Mouse (Mus musculus) forebrain, embryonic 12.5 days (tissue): ENCODE data around the gene Prr29. TPM values are rescaled to one million over a fixed set of nuclear protein-coding genes. Genes with fewer than 3 reads are reported as not detected.

Source experiments
- ATAC-seq: fragments of 200-750 bp; cut with Nextera tagmentation; 2 replicates; pipeline ENCODE4 v1.8.0; 2017; ENCODE audit warnings: moderate TSS enrichment; ENCODE audit not compliant: low FRiP score
- H3K27ac ChIP-seq: fragments of 300-500 bp; sonication (generic); 2 replicates; pipeline ENCODE4 v1.5.1; 2016; ENCODE audit warnings: mild to moderate bottlenecking
- H3K27me3 ChIP-seq: fragments of 300-500 bp; sonication (generic); 2 replicates; pipeline ENCODE4 v1.6.1; 2016; ENCODE audit warnings: mild to moderate bottlenecking
- H3K36me3 ChIP-seq: fragments of 300-500 bp; sonication (generic); replicated peaks from 2 replicates; pipeline ENCODE4 v1.6.1; 2016; ENCODE audit warnings: mild to moderate bottlenecking
- H3K4me1 ChIP-seq: fragments of 300-500 bp; sonication (generic); 2 replicates; pipeline ENCODE4 v1.6.1; 2016
- H3K4me2 ChIP-seq: fragments of 300-500 bp; sonication (generic); 2 replicates; pipeline ENCODE4 v1.6.1; 2016; ENCODE audit warnings: mild to moderate bottlenecking, moderate library complexity
- H3K4me3 ChIP-seq: fragments of 300-500 bp; sonication (generic); replicated peaks from 2 replicates; pipeline ENCODE4 v1.5.1; 2016; ENCODE audit warnings: mild to moderate bottlenecking
- H3K9ac ChIP-seq: fragments of 300-500 bp; sonication (generic); 2 replicates; pipeline ENCODE4 v1.6.1; 2016; ENCODE audit warnings: mild to moderate bottlenecking
- H3K9me3 ChIP-seq: fragments of 300-500 bp; sonication (generic); 2 replicates; pipeline ENCODE4 v1.6.1; 2016
- WGBS: fragments of 180-500 bp; shearing (Covaris S2); methylation state at CpG from one replicate; pipeline ENCODE4 v1.1.7; 2016; 5-methylcytosine and 5-hydroxymethylcytosine counted together
- polyA plus RNA-seq: library from polyadenylated mRNA; unstranded; fragments of >200 nt; fragmentation: Nextera tagmentation; extraction: Ambion mirVana; gene quantifications from 2 replicates; pipeline ENCODE4 v1.2.1, GENCODE M21; 2016

Prr29 gene
- polyA plus RNA-seq, 1 experiment from 2014 or later: not detected

DNA sequence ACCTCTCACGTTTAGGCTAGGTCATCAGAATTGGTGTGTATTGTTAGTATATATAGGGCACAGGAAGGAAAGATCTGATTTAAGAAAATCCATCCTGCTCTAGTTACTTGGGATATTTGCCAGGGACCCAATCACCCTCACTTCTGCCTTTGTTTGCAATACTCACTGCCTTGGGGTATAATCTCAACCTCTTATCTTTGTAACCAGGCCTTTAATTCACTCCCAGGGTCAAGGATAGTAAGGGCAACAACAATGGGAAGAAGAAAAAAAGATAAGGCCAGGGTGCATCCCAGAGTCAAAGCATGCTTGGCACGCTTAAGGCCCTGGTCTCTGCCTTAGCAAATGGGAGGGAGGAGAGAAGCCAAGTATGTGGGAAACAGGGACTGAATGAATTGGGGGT lies 52.6 kb downstream of the Prr29 start:
- ATAC-seq: no peak
- Histone ChIP-seq H3K4me1 (no peaks in the 10 kb centered on the region), H3K9ac (no peak overlapping the region), H3K4me2 (no peak overlapping the region), H3K36me3 (peaks cover 12% of the 10 kb centered on the region; the same call in 1 of the 2 replicates), H3K27me3 (no peaks in the 10 kb centered on the region), H3K4me3 (no peak overlapping the region), H3K9me3 (no peaks in the 10 kb centered on the region), H3K27ac (no peak overlapping the region)
- WGBS: 86% methylated on average over 2 of the region's 2 CpGs

GRCm38 (mm10) chr11:106418622-106419196 lies 53.4 kb downstream of the Prr29 start:
- peak; percentile 60 for ATAC-seq
- no peaks in the 10 kb centered on the region for H3K9me3 ChIP-seq
- H3K4me3 ChIP-seq: no peak overlapping the region
- H3K27me3 ChIP-seq: no peaks in the 10 kb centered on the region
- no peak overlapping the region for H3K27ac ChIP-seq
- WGBS: 48% methylated on average over 4 of the region's 4 CpGs
- H3K36me3 ChIP-seq: peaks cover 12% of the 10 kb centered on the region; the same call in 1 of the 2 replicates
- H3K4me2 ChIP-seq: no peak overlapping the region
- H3K4me1 ChIP-seq: no peaks in the 10 kb centered on the region
- no peak overlapping the region for H3K9ac ChIP-seq

GRCm38 (mm10) chr11:106419262-106420102 lies 54.2 kb downstream of the Prr29 start:
- WGBS: 87% methylated on average over 9 of the region's 9 CpGs
- Histone ChIP-seq H3K36me3 (0 out of 2 replicates have a peak, but pooled peaks cover 7% of the 10 kb centered on the region), H3K27ac (no peak overlapping the region), H3K4me1 (no peaks in the 10 kb centered on the region), H3K27me3 (no peaks in the 10 kb centered on the region), H3K4me3 (no peak overlapping the region), H3K9me3 (no peaks in the 10 kb centered on the region), H3K4me2 (no peak overlapping the region), H3K9ac (no peak overlapping the region)
- no peak for ATAC-seq

DNA sequence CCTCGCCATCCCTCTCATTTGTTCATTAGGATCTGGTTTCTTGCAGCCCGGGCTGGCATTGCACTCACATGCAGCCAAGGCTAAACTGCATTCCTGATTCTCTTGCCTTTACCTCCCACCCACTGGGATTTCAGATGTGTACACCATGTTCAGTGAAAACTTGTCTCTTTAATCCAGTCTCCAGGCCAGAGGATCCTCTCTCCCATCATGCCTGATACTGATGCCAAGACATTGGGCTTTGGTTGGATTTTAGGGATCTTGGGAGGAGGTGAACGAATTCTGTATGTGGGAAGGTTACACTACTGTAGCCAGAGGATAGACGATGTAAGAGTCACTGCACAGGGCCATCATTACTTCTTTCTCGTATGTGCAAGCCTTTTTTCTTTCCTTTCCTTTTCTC lies 59.9 kb downstream of the Prr29 start:
- ATAC-seq: no peak
- WGBS: 86% methylated on average over 5 of the region's 5 CpGs
- no peaks in the 10 kb centered on the region for H3K9me3 ChIP-seq
- H3K27ac ChIP-seq: no peak overlapping the region
- H3K4me2 ChIP-seq: no peak overlapping the region
- H3K36me3 ChIP-seq: 0 out of 2 replicates have a peak, but pooled peaks cover 7% of the 10 kb centered on the region
- H3K27me3 ChIP-seq: no peaks in the 10 kb centered on the region
- H3K4me1 ChIP-seq: no peaks in the 10 kb centered on the region
- no peak overlapping the region for H3K9ac ChIP-seq
- H3K4me3 ChIP-seq: no peak overlapping the region

GRCm38 (mm10) chr11:106426447-106426846 lies 61.2 kb downstream of the Prr29 start:
- Histone ChIP-seq H3K27me3 (no peaks in the 10 kb centered on the region), H3K4me2 (no peak overlapping the region), H3K4me3 (no peak overlapping the region), H3K27ac (no peak overlapping the region), H3K9me3 (no peaks in the 10 kb centered on the region), H3K4me1 (no peaks in the 10 kb centered on the region), H3K36me3 (0 out of 2 replicates have a peak, but pooled peaks cover 7% of the 10 kb centered on the region), H3K9ac (no peak overlapping the region)
- no peak for ATAC-seq
- 91% methylated on average over 4 of the region's 4 CpGs for WGBS

Other genes with a start within 250 kb of the Prr29 start
- gene Gm10840, start 204.6 kb upstream of the Prr29 start, polyA plus RNA-seq: not detected in 2 replicates
- 289 and 300 TPM in 2 replicates for gene Limd2, start 204.6 kb upstream of the Prr29 start, polyA plus RNA-seq
- gene Strada, start 163.3 kb upstream of the Prr29 start, polyA plus RNA-seq: 35.2 and 36.1 TPM in 2 replicates
- 91.9 and 92.1 TPM in 2 replicates for gene Ccdc47, start 149.1 kb upstream of the Prr29 start, polyA plus RNA-seq
- gene Ddx42, start 148.5 kb upstream of the Prr29 start, polyA plus RNA-seq: 122 and 129 TPM in 2 replicates
- 63.0 and 69.1 TPM in 2 replicates for gene Ftsj3, start 109.4 kb upstream of the Prr29 start, polyA plus RNA-seq
- 334 and 335 TPM in 2 replicates for gene Psmc5, start 109.3 kb upstream of the Prr29 start, polyA plus RNA-seq
- 26.1 and 26.5 TPM in 2 replicates for gene Smarcd2, start 92.5 kb upstream of the Prr29 start, polyA plus RNA-seq
- gene Tcam1, start 88.8 kb upstream of the Prr29 start, polyA plus RNA-seq: 0.33 and 0.34 TPM in 2 replicates
- not detected in 2 replicates for gene Gh, start 63.6 kb upstream of the Prr29 start, polyA plus RNA-seq
- gene Cd79b, start 50.7 kb upstream of the Prr29 start, polyA plus RNA-seq: 0.74 and 0.88 TPM in 2 replicates
- 0.03 TPM in 1 of 2 replicates, not detected in the other for gene Scn4a, start 12.2 kb upstream of the Prr29 start, polyA plus RNA-seq
- 8.1 and 9.8 TPM in 2 replicates for gene Icam2, start 22.6 kb downstream of the Prr29 start, polyA plus RNA-seq
- gene Ern1, start 122.4 kb downstream of the Prr29 start, polyA plus RNA-seq: 6.6 and 8.6 TPM in 2 replicates
- gene Tex2, start 248.0 kb downstream of the Prr29 start, polyA plus RNA-seq: 10.5 and 10.7 TPM in 2 replicates